Mouse (Mus musculus) kidney, postnatal 10 days (tissue): Measurements from ENCODE around the gene Syngr2.
A peak's percentile ranks its signal among the peaks of the same experiment; 100 is the strongest.
"Not testable (repeated sequence)": the region's sequence is repeated elsewhere in the genome, so short reads cannot be mapped to it uniquely, and the experiment has no call there.

ENCODE experiments used
- DNase-seq: peaks from one replicate; pipeline ENCODE4 v3.0.0; 2021; ENCODE audit warnings: mixed read lengths

Gene Syngr2

DNA sequence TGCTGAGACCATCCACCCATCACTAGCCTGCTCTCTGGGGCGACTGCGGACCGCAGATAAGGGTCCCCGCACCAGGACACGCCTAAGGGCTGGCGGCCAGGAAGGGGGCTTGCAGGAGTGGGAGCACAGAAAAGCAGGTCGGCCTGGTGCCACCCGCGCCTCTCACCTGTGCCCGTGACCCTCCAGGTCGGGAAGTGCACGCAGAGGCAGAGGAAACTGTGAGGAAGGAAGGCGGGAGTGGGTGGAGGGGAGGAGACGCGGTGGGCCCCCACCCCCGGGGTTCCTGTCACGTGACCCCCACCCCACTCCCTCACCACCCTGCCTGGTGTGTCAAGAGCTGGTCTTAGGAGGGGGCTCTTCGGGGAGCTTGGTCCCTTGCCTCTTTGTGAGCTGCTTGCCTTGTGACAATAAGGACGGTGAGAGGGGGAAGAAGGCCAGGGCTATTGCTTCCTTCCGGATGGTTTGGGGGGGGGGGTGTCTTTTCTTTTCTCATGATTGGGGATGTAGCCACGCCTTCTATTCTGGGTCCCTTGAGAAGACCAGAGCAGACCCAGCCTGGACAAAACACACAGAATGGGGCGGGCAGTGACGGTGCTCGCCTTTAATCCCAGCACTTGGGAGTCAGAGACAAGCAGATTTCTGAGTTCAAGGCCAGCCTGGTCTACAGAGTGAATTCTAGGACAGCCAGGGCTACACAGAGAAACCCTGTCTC, 27.3 kb upstream of the Syngr2 start, which contains the start of the genes Tmc8 and Tmc6:
TSS of gene Tmc8 (plus strand) at position 84 of the 712 bp plus-strand sequence.
TSS of gene Tmc6 (minus strand) at position 206 of the 712 bp plus-strand sequence.
- peak; percentile 77 for DNase-seq

DNA sequence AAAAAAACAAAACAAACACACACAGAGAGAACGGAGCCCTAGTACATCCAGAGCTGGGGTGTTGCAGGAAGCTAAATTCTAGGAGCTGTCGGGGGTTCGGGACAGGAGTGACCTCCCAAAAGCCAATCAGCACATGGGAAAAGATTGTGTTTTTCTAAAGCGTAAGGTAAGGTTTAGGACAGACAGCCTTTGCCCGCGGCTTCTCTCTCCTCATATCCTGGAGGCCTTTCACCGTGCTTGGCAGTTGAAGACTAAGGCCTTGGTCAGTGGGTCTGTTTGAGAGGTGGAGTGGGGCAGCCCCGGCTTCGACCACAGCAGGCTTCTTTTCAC, 26.8 kb upstream of the Syngr2 start:
- no peak for DNase-seq

DNA sequence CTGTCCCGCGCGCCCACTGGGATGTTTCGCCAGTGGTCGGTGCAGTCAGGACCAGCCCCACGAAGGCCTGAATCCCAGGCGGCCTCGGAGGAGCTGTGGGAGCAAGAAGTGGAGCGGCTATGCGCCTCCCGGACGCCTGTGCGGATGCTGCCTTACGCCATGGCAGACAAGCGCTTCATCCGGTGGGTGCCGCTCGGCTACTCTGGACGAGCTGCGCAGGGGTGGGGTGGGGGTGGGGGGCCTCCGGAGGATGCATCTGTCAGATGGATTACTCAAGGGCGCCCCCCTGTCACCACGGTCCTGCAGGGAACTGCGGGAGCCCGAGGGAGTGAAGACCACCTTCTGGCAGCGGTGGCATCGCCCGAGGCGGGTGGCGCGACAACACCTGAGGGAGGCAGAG, 26.4 kb upstream of the Syngr2 start:
- DNase-seq, result peak; percentile 83

DNA sequence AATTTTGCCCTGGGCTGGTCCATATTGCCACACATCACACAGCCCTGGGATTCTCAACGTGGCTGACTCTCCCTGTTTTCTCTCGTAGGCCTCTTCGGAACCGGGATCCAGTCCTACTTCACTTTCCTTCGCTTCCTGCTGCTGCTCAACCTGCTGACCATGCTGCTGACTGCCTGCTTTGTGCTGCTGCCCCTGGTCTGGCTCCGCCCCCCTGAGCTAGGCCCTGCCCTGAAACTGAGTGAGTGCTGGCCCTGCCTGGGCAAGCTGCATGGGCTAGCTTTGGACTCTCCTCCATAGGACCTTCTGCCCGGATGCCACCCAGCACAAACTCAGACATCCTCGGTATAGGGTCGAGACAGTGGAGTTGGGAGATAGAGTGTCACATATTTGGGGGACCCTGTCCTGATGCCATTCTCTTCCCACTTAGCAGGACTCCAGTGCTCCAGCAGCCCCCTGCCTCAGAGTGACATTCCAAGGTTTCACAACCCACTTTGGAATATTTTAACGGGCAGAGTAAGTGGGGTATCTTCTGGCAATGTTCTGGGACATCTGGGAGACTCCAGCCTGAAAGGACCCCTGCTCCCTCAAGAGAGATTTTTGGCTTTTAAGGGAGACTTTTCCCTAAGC, 25.7 kb upstream of the Syngr2 start:
- peak; percentile 61 for DNase-seq

DNA sequence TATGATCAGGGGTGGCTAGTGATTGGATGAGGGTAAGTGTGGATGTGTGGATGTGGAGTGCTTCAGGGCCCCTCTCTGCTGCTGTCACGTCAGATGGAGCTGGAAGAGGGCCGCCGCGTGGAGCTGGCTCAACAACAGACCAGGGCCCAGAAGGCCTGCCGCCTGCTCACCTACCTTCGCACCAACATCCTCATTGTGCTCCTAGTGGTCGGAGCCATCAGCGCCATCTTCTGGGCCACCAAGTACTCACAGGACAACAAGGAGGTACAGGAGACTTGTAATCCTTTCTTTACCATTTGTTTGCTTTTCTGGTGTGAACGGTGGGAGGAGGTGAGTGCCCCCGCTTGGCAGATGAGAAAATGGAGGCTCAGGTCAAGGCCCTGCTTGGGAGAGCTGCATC, 23.2 kb upstream of the Syngr2 start:
- peak; percentile 84 for DNase-seq

DNA sequence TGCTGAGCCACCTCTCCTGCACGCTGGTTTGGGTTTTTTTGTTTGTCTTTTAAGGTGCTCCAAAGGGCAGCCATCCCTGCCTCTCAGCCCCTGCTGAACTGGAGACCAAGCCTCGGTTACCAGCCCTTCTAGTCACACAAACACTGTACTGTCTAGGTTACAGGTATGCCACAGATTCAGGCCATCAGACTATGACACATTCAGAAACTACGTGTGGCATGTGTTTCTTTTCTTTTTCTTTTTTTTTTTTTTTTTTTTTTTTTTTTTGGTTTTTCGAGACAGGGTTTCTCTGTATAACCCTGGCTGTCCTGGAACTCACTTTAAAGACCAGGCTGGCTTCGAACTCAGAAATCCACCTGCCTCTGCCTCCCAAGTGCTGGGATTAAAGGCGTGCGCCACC, 21.0 kb upstream of the Syngr2 start:
- not testable (repeated sequence) for DNase-seq

DNA sequence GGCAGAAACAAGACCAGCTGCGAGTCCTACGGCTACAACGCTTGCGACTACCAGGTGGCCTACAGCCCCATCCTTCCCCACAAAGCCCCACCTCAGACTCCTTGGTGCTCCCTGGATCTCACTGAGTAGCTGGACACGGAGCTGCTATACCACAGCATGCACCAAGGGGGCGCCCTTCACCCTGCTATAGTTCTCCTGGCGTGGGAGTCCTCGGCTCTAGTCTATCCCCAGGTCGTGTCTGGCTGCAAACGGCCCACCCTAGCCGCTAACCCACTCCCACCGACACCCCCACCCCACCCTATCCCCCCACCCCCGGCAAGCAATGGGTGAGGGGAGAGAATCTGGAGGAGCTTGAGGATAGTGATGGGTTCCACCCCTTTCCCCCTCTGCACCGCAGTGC, 19.2 kb upstream of the Syngr2 start:
- peak; percentile 84 for DNase-seq

DNA sequence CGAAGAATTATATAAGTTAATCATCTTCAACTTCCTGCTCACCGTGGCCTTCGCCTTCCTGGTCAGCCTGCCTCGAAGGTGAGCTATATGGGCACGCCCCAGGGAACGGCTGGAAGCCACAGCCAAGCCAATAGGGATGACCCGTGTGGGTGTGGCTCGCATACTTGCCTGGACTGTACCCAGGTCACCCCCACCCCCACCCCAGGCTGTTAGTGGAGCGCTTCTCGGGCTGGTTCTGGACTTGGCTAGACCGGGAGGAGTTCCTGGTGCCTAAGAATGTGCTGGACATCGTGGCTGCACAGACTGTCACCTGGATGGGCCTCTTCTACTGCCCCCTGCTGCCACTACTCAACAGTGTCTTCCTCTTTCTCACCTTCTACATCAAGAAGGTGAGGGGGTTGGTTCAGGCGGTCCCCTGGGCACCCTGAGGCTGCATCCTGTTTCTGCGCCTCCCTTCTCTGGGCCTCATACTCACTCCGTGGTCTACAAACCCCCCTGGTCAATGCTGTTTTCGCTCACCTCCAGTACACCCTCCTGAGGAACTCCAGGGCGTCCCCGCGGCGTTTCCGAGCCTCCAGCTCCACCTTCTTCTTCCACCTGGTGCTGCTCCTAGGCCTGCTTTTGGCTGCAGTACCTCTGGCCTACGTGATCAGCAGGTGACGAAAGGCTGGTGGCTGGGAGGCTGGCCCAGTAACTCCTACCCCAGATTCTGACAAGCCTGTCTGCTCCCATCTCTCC, 18.6 kb upstream of the Syngr2 start:
- DNase-seq, result peak; percentile 75

DNA sequence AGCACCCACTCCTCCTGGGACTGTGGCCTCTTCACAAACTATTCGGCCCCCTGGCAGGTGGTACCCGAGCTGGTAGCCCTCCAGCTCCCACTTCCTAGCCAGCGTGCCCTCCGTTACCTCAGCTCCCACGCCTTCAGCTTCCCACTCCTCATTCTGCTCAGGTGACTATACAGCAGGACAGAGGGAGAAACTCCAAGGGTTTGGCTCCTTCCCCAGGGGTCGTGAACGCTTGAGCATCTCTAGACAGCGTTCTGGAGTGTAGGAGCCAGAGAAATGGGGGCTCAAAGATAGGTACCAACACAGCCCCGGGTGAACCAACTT, 18.1 kb upstream of the Syngr2 start:
- DNase-seq, result no peak

DNA sequence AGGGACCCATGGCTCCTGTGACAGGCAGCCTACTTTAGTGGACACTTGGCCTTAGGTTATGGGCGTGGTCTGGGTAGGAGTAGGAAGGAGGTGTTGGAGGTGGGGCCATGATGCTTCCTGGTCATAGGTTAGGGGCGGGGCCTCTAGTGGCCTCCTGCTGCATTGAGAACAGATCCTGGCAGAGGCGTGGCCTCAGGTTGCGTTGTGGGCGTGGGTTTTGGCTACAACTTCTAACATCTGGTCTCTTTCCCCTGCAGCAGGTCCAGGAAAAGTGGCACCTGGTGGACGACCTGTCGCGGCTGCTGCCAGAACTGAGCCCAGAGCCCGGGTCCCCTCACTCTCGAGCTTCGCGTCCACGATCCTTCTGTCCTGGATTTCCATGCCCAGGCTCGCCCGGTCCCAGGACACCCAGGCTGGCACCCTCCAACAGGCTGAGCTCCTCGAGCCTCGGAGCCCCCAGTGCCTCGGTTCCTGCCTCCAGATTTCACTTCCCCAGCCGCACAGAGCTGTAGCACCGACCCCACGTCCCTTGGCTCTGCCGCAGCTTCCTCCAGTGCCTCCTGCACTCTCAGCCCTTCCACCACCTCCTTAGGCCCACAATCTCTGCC, 17.1 kb upstream of the Syngr2 start:
- peak; percentile 87 for DNase-seq

DNA sequence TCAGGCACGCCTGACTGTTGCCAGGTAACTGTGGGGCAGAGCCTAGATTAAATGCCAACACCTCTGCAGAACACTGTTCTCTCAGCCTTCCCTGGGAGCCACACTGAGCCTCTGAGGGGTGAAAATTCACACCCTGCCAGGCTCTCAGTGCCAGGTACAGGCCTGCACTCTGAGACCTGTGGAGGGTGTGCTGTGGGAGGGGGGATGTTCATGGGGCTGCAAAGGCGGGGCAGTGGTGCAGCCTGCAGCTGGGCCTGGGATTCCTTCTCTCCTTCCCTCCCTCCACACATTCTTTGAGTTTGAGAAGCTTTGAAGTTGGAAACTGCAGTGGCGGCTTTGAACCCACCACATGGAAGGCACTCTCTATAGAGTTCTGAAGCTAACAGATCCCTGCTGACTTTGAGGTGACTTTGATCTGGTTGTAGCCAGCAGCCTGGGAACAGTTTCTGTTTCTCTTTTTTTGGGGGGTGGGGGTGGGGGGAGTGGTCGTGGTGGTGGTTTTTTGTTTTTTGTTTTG, 15.4 kb upstream of the Syngr2 start:
- no peak for DNase-seq

DNA sequence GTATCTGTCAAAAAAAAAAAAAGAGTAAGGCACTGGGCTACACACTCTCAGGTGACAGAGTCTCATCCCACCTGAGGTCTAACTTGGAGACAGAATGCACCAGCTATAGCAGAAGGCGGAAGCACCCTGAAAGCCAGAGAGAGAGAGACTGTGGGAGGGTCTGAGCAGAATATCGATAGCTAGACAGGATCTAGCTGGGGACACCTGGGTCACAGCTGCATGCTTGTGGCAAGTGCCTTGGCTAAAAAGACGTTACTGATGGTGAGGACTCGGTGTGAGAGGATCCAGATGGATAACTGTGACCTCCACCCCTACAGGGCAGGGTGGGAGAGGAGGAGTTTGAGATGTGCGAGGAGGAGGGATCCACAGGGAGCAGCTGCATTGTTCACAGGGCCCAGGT, 12.5 kb upstream of the Syngr2 start:
- no peak for DNase-seq

DNA sequence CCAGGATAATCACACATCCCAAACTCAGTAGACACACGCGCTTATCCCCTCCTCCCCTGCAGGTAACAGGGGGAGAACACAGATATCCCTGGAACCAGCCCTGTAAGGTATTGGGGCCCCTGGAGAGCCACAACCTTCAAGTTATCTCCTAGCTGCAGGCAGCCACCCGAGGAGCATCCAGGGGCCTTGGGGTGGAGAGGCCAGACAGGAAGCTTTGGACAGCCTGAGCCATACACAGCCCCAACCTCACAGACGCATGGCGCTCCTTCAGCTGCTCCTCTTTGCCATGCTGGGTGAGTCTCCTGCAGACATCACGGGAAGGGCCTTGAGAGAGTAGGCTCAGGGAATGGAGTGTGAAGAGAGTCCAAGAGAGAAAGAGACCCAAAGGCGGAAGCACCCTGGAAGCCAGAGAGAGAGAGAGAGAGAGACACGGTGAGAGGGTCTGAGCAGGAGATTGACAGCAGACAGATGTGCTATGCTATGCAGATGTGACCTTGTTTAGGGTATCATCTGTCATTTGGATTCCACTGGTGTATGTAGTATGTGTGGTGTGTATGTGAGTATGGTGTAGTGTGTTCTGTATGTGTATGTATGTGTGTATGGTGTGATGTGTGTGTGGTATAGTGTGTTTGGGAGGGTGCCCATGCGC, 11.8 kb upstream of the Syngr2 start, which contains the start of gene 6030468B19Rik:
TSS of gene 6030468B19Rik (plus strand) at position 150 of the 649 bp plus-strand sequence.
- DNase-seq, result no peak

DNA sequence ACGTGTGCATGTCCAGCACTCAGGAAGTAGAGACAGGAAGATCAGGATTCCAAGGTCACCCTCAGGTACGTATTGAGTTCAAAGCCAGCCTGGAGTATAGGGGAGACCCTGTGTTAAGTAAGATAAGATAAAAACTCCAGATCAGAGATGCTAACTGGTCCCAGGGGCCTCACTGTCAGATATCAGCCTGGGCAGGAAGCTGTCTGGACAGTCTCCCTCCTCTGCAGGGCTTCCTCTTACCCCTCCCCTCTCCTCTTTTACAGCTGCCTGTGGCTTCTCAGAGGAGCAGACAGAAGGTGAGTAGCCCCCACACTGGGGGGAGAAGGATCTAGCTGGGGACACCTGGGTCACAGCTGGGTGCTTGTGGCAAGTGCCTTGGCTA, 11.3 kb upstream of the Syngr2 start:
- DNase-seq, result no peak

DNA sequence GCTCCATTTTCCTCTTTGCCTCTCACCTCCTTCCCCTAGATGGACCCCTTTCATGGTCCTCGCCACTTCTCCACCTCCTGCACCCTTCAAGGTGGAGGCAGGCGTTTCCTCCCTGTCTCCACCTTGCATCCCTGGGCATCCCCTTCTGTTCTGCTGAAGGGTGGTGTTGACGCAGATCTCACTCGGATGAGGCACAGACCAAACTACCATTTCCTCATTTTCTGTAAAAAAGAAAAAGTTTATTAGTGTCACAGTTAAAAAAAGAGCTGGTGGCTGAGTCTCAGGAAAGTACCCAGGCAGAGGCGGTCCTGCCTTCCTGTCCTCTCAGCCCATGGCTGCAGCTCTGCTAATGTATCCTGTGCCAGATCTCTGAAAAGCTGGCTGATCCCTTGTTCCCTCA, 10.3 kb upstream of the Syngr2 start:
- no peak for DNase-seq

DNA sequence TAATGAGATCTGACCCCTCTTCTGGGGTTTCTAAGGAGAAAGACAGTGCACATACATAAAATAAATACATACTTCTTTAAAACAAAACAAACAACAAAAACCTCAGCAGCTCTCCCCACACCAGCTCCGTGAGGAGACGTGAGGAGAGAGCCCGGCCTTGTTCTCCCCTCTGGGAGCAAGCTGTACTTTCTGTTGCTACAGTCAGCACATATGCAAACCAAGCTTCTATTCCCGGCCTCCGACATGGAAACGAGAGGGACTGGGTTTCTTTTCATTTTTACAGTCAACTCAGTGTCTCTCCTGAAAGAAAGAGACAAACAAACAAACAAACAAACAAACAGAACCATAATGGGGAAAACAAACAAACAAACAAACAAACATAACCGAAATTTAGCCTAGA, 9.4 kb upstream of the Syngr2 start:
- no peak for DNase-seq

DNA sequence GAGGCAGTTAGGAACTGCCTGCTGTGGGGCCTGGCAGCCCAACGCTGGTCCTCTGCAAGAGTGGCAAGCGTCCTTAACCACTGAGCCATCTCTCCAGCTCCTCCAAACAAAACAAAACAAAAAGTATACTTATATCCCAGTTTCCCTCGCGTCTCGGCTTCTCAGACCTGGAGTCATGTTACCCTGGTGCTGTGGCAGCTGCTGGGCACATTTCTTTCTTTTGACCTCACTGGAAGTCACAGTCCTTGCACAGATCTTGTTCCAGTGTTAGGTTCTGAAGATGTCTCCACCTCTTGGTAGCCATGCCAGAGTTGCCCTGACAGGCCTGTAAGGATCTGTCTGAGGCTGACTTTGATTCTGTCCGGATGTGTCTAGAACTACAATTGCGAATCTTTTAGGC, 7.8 kb upstream of the Syngr2 start:
- DNase-seq, result no peak

DNA sequence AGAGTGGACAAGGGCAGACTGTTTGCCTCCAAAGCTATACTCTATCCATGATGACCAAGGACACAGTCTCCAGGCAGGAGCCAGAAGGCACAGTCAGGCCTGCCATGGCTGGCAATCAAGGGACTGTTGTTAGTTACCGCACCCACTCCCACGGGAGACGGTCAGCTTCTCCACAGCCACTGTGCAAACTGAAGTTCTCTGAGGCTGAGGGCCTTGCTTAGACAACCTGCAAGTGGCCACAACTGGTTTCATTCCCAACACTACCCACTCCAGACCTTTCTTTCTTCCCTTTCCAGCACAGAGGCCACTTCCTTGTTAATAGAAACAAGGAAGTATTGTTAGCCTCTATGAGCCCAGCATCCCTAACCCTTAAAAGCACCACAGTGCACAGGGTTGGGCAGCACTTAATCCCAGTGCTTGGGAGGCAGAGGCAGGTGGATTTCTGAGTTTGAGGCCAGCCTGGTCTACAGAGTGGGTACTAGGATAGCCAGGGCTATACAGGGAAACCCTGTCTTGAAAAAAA, 6.2 kb upstream of the Syngr2 start:
- no peak for DNase-seq

DNA sequence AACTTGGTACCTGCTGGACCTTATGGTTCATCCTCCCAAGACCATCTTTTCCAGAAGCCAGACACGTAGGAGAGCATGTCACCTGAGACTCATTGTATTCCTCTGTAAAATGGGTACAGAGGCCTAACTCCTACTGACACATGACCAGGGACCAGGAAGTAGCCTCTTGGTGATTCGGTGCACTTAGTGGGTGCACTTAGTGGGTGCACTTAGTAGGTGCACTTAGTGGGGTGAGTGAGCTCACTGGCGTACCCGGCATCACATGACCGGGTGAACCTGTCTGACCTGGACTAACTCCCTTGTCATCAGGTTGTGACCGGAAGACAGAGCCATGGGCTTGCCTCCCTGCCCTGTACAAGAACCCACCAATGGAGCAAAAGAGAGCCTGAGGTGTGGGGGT, 2.7 kb upstream of the Syngr2 start:
- no peak for DNase-seq

DNA sequence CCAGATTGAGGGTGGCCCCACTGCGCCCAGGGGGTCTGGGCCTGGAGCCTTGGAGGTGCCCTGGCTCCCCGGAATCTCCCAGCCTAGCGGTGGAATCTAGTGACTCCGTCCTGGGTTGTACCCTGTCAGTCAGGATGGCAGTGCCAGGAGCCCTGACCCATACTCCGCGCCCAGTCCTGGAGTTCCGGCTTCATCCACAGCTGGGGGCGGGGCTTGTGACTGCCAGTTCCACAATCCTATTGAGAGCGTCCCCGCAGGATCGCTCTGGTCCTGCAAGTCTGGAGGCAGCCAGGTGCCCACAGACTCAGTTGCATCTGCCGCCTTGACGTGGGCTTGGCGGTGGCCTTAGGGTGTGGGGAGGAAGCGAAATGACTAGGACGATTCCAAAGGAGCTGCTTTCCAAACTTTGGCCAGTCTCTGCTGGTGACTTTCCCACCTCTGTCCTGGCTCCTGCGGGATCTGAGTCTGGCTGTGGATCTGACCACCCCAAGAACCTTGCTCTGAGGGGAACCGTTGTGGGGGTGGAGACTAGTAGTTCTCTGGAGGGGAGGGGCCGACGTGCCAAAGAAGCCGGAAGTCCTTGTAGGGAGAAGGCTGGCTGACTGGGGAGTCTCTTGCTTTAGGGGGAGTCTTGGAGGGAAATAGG, 1.1 kb downstream of the Syngr2 start:
- DNase-seq, result peak; percentile 95

DNA sequence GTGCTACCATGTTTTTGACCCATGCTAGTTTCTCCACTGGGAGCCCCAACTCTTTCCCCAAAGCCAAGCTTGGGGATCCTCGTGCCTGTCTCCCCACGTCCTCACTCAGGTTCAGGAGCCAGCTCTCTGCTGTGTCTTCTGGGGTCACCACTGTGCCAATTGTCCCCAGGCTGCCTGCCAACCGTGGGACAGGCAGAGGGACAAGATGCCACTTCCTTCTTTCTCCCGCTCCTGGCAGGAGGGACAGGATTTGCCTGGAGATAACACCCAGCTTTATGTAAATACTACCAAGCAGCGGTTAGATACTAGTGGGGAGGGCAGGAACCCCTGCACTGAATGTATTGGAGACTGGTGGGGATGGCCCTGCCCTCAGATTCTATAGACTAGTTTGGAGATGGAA, 4.4 kb downstream of the Syngr2 start:
- DNase-seq, result no peak

DNA sequence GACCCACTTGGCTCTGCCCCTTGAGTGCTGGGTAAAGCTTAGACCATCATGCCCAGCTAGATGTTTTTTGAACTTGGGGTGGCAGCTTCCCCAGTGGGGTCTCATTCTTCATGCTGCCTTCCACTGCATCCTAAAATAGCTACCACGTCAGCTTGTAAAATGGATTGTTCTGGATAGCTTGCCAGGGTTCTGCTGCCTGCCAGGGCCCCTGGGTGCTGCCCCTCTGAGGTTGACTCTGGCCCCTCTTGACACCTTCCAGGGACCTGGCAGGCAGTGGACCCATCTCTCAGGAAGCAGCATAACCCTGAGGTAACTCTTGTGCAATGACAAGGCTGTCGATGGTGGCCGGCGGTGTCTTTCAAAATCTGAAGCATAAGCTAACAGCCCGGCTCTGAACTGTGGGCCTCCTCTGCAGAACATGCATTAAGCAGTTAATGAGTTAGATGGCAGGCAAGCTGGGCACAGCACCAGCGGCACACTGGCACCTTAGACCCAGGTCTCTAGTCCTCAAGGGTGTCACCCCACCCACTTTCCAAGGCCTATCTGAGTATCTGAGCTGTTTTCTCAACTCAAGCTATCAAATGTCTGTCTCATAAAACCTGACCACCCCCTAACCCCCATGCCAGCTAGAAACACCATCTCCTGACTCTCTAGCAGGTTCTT, 5.4 kb downstream of the Syngr2 start:
- no peak for DNase-seq
